Mouse (Mus musculus) left cerebral cortex, postnatal 25 days (tissue): ENCODE measurements at regions not wholly inside any gene's neighbourhood (a gene's known extent, or its start where the extent isn't known, plus 50 kb on each side); places are given as distances from the start of the nearest gene placed in this dataset.

ENCODE experiments used
- DNase-seq, 2 experiments: peaks; one replicate each; pipeline ENCODE4 v3.0.0; 2022; ENCODE audit warnings: low spot score in 2 of 2, mixed read lengths in 1 of 2
- intact Hi-C: fragments of 180-260 bp; cut with DNase I; formaldehyde crosslinking; loops from one replicate; pipeline ENCODE4 v1.15.1; 2025

- intact Hi-C loops = no loop called here
Measured at GRCm38 (mm10) chr3:120934401-120934800, 237.1 kb downstream of the Rwdd3 start.

DNA sequence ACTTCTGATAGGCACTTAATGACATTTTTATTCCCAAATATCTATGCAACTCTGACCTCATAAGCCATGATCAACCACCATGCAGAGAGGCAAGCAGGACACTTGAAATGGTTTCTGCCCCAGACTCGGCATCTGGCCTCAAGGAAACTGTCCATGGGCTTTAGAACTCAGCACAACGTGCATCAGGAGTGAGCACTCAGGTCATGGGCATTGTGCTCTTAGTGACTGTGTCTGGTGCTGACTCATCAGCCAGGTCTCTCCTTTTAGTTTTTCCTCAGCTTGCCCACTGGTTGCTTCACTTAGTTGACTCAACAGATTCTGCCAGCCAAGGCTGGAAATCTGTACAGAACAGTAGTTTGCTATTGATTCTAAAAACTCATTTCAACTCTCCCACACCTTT is 251.1 kb downstream of the Rwdd3 start:
- no peak for DNase-seq
- intact Hi-C loops = no loop called here

More at GRCm38 (mm10) chr3:120934401-120934800, 237.1 kb downstream of the Rwdd3 start:
- DNase-seq = no peak

DNA sequence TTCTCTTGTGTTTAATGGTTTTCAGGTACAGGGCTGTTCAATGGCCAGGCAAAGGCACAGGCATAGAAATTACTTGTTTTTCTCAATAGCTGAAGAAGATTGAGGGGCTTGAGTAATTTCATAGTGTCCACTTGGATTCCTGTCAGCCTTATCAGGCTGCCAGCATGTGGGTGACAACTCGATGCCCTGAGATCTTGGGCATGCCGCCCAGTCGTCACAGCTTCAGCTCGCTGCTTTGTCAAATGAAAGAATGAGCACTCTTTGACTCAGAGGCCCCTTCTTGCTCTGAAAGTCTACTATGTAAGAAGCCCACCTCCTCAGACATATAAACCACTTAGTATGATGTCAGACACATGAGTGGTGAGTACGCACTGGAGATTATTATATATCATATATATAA is 272.6 kb downstream of the Rwdd3 start:
- DNase-seq = no peak
- intact Hi-C loops = no loop called here

DNA sequence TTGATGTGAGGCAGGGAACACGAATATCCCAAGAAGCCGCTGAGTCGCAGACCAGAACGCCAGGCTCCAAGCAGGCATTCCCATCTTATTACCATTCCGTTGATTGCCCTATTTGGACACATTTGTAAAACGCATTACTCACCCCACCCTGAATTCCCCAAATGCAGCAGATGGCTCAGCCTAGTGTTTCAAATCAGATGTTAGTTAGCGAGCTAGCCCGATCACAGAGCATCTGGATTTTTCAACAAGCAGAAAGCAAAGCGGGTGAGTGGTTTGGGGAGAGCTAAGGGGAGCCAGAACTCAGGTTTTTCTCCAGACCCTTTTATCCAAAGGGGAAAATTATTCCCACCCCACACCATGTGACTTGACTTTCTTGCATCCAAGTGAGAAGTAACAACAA is 273.2 kb downstream of the Rwdd3 start:
- peak; percentile 34 to 41 for DNase-seq
- intact Hi-C loops = no loop called here

- DNase-seq = no peak
- intact Hi-C loops = no loop called here
Measured at GRCm38 (mm10) chr3:120897758-120898157, 273.7 kb downstream of the Rwdd3 start.

GRCm38 (mm10) chr3:120897221-120897620 is 274.3 kb downstream of the Rwdd3 start:
- intact Hi-C loops = no loop called here
- DNase-seq = peak; percentile 38 to 51

DNA sequence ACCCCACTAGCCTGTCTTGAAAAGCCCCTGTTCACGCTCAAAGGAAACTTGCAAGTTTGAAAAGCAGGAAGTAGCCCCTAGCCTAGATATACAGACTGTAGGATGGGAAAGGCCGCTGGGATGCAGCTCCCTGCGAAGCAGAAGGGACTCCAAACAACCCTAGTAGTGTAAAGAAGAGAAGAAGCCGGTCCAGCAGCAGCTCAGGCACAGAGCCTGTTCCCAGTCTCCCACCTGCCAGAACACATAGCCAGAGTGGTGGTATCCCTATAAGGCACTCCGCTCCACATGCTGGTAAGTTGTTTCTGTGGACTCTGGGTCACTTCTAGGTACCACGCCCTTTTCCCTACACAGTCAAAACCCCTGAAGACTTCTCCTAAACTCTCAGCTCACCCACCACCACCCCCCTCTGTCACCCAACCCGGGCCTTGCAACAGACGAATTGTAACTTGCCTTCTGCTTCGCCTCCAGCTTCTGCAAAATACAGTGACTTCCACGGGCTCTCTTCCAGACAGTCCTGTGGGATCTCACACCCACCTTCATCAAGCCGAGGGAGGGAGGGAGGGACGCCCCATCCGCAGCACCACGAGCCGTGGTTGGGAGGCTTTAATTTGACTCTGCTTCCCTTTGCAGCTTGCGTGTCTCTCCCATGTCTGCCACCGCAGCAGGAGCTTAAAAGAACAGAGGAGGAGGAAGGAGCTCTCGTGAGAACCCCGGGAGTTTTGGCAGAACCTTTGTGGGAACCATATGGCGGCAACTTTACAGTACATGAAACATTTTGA is 285.2 kb downstream of the Rwdd3 start:
- intact Hi-C loops = loop anchor here (1.0 to 5.0 kb wide), 4 partner anchors 97 to 445 kb away; no protein-coding TSS in a partner anchor

GRCm38 (mm10) chr3:120885401-120885800 is 286.1 kb downstream of the Rwdd3 start:
- intact Hi-C loops = loop anchor here (5.0 kb wide), 1 partner anchor 153 kb away; no protein-coding TSS in a partner anchor
- no peak for DNase-seq

More for the DNA sequence above, 285.2 kb downstream of the Rwdd3 start:
- DNase-seq = peak; percentile 73 to 94

DNA sequence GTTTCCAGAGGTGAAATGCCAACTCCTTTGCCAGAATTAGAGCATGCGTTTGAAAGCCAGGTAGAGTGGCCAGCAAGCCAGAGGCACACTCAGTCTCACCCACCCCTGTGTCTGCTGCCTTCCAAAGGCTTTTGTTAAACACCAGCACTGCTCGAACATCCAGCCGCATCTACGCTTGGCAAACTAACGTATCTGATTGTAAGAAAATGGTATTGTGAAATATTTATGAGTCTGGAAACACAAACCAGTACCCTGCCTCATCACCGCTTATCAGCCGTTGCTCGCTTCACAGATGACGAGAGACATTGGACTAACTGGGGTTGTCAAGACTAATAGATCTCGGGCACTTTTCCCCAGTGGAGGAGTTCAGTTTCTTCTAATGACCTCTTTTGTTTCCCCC is 287.3 kb downstream of the Rwdd3 start:
- no peak for DNase-seq
- intact Hi-C loops = no loop called here

DNA sequence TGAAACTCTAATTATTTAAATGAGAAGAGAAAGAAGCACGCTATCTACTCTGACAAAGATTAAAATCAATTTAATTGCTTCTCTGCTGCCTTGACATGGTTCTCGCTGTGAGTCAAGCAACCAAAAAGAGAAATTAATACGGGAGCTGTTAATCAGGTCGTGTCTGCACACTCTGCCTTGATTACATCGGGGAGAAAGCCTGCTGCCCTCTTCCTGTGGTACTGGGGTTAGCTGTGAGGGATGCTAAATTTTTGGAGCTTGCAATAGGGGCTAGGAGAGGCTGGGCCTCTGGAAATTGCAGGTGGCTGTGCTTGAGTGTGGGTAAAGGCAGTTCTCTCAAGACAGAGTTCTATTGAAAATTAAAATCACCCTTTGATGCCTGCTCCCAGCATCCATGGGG is 287.8 kb downstream of the Rwdd3 start:
- intact Hi-C loops = no loop called here
- no peak for DNase-seq

- intact Hi-C loops = no loop called here
Measured at GRCm38 (mm10) chr3:120879409-120879808, 292.1 kb downstream of the Rwdd3 start.

DNA sequence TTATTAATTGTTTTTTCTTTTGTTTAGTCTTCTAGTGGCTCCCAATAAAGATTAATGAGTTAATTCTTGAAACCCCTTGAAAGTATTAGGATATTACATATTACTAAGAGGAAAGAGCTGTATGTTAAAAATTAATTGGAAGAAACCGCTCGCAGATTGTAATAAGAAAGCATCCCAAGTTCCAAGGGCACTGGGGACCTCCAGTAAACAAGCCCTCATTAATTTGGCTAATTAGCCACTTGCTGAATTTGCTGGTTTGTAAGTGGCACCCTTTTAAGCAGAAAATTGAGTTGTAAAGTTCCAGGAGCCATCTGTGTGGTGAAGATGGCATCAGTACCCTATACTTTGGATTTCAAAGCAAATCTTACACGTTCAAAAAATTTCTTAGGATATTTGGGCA is 295.8 kb downstream of the Rwdd3 start:
- intact Hi-C loops = no loop called here
- no peak for DNase-seq

More at GRCm38 (mm10) chr3:120879409-120879808, 292.1 kb downstream of the Rwdd3 start:
- no peak for DNase-seq

- peak; percentile 52 to 55 for DNase-seq
- intact Hi-C loops = no loop called here
Measured at GRCm38 (mm10) chr3:120865036-120865435, 306.5 kb downstream of the Rwdd3 start.

GRCm38 (mm10) chr3:120861641-120862040 is 309.9 kb downstream of the Rwdd3 start:
- intact Hi-C loops = no loop called here

DNA sequence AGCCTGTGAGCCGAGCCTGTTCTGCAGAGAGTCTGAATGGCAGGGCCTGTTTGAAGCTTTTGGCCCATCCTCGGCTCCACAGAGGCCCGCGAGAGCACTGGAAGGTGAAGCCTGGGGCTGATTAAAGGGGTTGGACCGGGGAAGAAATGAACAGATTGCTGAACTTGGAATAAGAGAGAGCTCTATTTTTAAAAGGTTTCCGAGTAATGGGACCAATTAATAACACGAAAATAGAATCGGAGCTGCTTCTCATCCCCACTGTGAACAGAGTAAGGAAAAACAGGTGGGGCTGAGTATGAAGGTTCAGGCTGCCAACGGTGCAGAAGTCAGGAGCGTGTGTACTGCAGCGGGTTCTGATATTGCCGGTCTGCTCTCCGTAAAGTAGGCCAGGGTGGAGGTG is 313.2 kb downstream of the Rwdd3 start:
- no peak for DNase-seq

More at GRCm38 (mm10) chr3:120861641-120862040, 309.9 kb downstream of the Rwdd3 start:
- DNase-seq = no peak

DNA sequence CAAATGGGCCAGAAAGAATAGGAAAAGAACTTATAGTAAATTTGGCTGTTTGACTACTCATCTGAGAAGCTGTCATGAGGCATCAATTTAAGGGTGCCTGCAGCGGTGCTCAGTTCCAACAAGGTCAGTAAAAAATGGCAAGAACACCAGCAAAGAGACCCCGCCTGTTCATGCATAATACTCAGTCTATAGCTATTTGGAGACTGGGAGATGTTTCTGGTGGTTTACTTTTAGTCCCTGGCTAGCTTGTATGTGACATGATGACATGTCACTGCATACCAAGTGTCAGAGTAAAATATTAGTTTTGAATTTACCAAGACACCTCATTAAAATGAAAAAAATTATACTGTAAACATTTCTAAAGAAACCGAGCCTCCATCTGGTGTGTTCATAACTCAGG is 317.2 kb downstream of the Rwdd3 start:
- no peak for DNase-seq
- intact Hi-C loops = no loop called here

More for the DNA sequence above, 313.2 kb downstream of the Rwdd3 start:
- intact Hi-C loops = no loop called here

GRCm38 (mm10) chr3:120843623-120844022 is 327.9 kb downstream of the Rwdd3 start:
- intact Hi-C loops = no loop called here
- DNase-seq = no peak

GRCm38 (mm10) chr3:120823536-120823935 is 348.0 kb downstream of the Rwdd3 start:
- no peak for DNase-seq
- intact Hi-C loops = no loop called here

GRCm38 (mm10) chr3:120811901-120812300 is 359.6 kb downstream of the Rwdd3 start:
- no peak for DNase-seq
- intact Hi-C loops = no loop called here

GRCm38 (mm10) chr3:120810527-120810926 is 361.0 kb downstream of the Rwdd3 start:
- intact Hi-C loops = no loop called here
- no peak for DNase-seq

GRCm38 (mm10) chr3:120810048-120810447 is 361.4 kb downstream of the Rwdd3 start:
- DNase-seq = no peak
- intact Hi-C loops = no loop called here
